Mouse (Mus musculus): ENCODE data around the gene St5. TPM values are rescaled to one million over a fixed set of nuclear protein-coding genes. Genes with fewer than 3 reads are reported as not detected.

Gene St5
- polyA plus RNA-seq, 1 experiment = 46.2 TPM

DNA sequence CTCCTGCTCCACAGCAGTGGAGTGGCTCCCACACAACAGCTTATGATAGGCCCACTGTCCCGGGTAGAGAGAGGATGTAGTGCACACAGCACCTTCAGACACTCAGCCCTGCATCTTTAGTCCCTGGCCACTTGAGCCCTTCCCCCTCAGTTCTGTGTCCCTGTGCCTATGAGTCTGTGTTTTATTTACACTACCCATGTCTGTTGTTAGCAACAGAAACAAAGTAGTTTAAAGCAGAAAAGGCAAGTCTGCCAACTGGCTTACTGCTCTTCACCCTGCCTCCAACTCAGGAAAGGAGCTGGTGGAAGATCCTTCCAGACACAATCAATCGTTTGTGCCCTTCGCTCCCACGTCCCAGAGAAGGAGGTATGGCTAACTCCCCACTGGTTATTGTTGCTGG, 111.2 kb downstream of the St5 start:
- TF ChIP-seq CTCF (IDR thresholded peaks at IDR 0.05; ENCODE audit: control insufficient read depth, insufficient read depth, low read length) (no peak), POLR2A (IDR thresholded peaks at IDR 0.05; ENCODE audit: borderline replicate concordance, control insufficient read depth, low read depth, low read length) (no peak)
- no peak overlapping the region for H3K27ac ChIP-seq (ENCODE audit: control insufficient read depth, insufficient read depth, low read depth, low read length, poor library complexity)
- H3K4me1 ChIP-seq (ENCODE audit: control insufficient read depth, insufficient read depth, low read length) = peaks cover 2% of the 10 kb centered on the region; the same call in 1 of the 2 replicates
- WGBS = 70% methylated on average over 4 of the region's 4 CpGs
- H3K4me3 ChIP-seq (replicated peaks; ENCODE audit: control insufficient read depth, low read depth, low read length) = no peak overlapping the region

DNA sequence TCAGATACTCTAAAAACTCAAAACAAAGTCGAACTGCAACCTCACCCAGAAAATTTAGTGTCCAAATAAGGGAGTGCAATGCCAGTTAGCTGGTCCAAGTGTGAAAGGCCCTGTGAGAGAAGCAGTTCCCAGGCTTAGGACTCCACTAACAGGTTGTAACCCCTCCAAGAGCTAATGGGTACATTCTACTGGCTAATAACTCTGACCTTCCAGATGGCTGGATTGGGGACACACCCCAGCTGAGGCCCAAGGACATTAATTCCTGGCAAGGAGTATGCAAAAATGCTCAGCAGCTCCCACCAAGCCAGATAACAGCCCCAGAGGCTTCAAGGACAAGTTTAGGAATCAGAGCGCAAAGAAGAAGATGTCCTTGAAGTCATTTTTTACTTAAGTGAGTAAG, 112.8 kb downstream of the St5 start:
- Histone ChIP-seq H3K4me1 (ENCODE audit: control insufficient read depth, insufficient read depth, low read length) (peaks cover 2% of the 10 kb centered on the region; the same call in 1 of the 2 replicates), H3K4me3 (replicated peaks; ENCODE audit: control insufficient read depth, low read depth, low read length) (no peak overlapping the region), H3K27ac (ENCODE audit: control insufficient read depth, insufficient read depth, low read depth, low read length, poor library complexity) (no peak overlapping the region)
- TF ChIP-seq POLR2A (IDR thresholded peaks at IDR 0.05; ENCODE audit: borderline replicate concordance, control insufficient read depth, low read depth, low read length) (no peak), CTCF (IDR thresholded peaks at IDR 0.05; ENCODE audit: control insufficient read depth, insufficient read depth, low read length) (no peak)
- WGBS = 71% methylated on average over 2 of the region's 2 CpGs

DNA sequence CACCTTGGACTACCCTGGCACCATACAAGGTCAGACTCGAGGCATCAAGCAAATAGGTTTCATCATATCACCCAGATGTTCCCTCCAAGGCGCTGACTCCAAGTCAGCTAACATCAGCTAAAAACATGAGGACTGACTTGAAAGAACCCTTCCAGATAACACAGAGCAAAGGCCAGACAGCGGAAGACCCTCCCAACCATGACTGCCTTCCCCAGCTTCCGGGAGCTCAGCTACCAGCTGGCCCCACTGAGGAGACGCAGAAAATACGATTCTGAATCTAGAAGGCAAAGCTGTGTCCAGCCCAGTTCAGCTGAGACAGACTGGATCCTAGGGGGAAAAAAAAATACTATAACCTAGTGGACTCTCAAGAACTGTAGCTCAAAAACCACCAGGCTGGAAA, 114.4 kb downstream of the St5 start:
- Histone ChIP-seq H3K27ac (ENCODE audit: control insufficient read depth, insufficient read depth, low read depth, low read length, poor library complexity) (no peak overlapping the region), H3K4me1 (ENCODE audit: control insufficient read depth, insufficient read depth, low read length) (peaks cover 2% of the 10 kb centered on the region; the same call in 1 of the 2 replicates), H3K4me3 (replicated peaks; ENCODE audit: control insufficient read depth, low read depth, low read length) (no peak overlapping the region)
- WGBS = 83% methylated on average over 6 of the region's 6 CpGs
- TF ChIP-seq CTCF (IDR thresholded peaks at IDR 0.05; ENCODE audit: control insufficient read depth, insufficient read depth, low read length) (no peak), POLR2A (IDR thresholded peaks at IDR 0.05; ENCODE audit: borderline replicate concordance, control insufficient read depth, low read depth, low read length) (no peak)

DNA sequence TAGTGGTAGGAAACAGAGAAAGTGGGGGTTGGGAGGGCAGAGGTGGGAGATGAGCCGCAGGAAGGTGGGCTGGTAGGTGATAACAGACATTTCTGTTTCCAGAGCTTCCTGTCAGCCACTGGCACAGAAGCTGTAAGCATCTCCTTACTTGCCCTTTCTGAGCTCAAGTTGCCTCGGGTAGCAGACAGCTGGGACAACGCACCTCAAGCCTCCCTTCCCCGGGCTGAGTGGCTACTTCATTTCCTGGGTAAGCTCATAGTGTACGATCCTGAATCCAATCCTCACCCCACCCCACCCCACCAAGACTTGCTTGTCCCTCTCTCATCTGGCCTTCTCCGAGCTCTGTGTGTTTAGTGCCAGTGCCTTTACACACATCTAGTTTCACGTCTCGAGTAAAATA, 115.3 kb downstream of the St5 start:
- no peak overlapping the region for H3K4me3 ChIP-seq (replicated peaks; ENCODE audit: control insufficient read depth, low read depth, low read length)
- H3K4me1 ChIP-seq (ENCODE audit: control insufficient read depth, insufficient read depth, low read length) = no peaks in the 10 kb centered on the region
- 50% methylated on average over 8 of the region's 8 CpGs for WGBS
- TF ChIP-seq CTCF (IDR thresholded peaks at IDR 0.05; ENCODE audit: control insufficient read depth, insufficient read depth, low read length) = no peak
- TF ChIP-seq POLR2A (IDR thresholded peaks at IDR 0.05; ENCODE audit: borderline replicate concordance, control insufficient read depth, low read depth, low read length) = no peak
- no peak overlapping the region for H3K27ac ChIP-seq (ENCODE audit: control insufficient read depth, insufficient read depth, low read depth, low read length, poor library complexity)

DNA sequence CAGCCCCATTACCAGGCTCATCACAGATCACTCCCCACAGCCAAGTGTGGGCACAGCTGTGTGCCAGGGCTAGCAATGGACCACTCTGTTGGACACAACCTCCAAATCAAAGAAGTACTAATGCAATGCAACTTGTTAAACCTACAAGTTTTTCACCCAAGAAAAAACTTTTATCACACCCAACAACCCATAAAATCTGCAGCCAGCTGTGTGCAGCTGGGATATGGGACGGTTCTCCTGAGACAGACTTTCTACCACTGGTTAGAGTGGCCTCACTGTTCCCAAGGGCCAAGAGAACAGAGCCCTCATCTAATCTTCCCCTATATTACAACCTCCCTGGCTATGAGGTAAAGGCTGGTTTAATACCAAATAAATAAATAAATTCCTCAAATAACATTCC, 118.9 kb downstream of the St5 start:
- H3K4me1 ChIP-seq (ENCODE audit: control insufficient read depth, insufficient read depth, low read length) = no peaks in the 10 kb centered on the region
- no peak overlapping the region for H3K27ac ChIP-seq (ENCODE audit: control insufficient read depth, insufficient read depth, low read depth, low read length, poor library complexity)
- no peak overlapping the region for H3K4me3 ChIP-seq (replicated peaks; ENCODE audit: control insufficient read depth, low read depth, low read length)
- no peak for TF ChIP-seq CTCF (IDR thresholded peaks at IDR 0.05; ENCODE audit: control insufficient read depth, insufficient read depth, low read length)
- TF ChIP-seq POLR2A (IDR thresholded peaks at IDR 0.05; ENCODE audit: borderline replicate concordance, control insufficient read depth, low read depth, low read length) = no peak
- whole genome bisulfite sequencing = 93% methylated on average over 1 of the region's 1 CpGs

DNA sequence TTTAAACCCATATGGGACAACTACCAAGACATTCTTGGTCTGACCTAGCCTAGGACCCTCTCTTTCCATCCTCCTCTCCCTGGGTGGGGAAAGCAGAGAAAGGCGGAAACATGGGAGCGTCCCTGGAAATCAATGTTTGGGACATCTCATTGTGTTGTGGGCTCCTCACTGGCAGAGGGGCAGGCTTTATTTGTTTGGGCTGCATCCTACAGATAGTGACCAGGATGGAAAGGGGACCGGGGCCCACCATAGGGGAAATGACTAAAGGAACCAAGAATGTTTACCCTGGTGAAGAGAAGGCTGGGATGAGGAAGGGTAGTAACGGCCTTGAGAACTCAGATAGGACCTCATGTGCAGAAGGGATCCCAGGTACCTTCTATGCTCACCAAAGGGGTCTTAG, 122.9 kb downstream of the St5 start:
- no peaks in the 10 kb centered on the region for H3K4me1 ChIP-seq (ENCODE audit: control insufficient read depth, insufficient read depth, low read length)
- no peak overlapping the region for H3K27ac ChIP-seq (ENCODE audit: control insufficient read depth, insufficient read depth, low read depth, low read length, poor library complexity)
- no peak for TF ChIP-seq CTCF (IDR thresholded peaks at IDR 0.05; ENCODE audit: control insufficient read depth, insufficient read depth, low read length)
- TF ChIP-seq POLR2A (IDR thresholded peaks at IDR 0.05; ENCODE audit: borderline replicate concordance, control insufficient read depth, low read depth, low read length) = no peak
- 87% methylated on average over 4 of the region's 4 CpGs for WGBS
- H3K4me3 ChIP-seq (replicated peaks; ENCODE audit: control insufficient read depth, low read depth, low read length) = no peak overlapping the region

DNA sequence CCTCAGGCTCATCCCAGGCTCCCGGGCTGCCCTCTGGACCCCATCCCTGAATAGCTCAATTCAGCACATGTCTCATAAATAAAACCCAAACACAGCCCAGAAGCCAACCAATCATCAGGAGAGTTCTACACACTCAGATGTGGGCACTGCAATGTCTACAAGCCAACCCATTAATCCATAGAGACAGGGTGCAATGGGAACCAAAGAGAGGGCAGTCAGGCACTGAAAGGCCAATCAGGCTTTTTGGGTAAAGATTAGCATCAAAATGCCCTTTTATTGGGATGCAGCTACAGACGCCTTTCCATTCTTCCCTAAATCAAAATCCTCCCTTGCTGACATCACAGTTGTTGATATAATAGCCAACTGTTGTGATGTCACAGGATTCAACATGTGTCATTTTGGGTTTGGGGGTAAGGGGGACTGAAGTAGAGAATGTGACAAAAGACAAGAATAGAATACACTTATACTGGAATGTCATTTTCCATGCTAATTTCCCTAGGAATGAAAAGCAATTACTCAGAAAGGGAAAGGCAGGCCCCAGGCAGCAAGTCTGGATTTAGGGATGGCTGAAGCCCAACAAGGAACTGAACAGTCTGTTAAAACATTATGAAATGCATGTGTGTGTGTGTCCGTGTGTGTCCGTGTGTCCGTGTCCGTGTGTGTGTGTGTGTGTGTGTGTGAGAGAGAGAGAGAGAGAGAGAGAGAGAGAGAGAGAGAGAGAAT, 123.7 kb downstream of the St5 start:
- WGBS = 85% methylated on average over 6 of the region's 6 CpGs
- TF ChIP-seq CTCF (IDR thresholded peaks at IDR 0.05; ENCODE audit: control insufficient read depth, insufficient read depth, low read length) (no peak), POLR2A (IDR thresholded peaks at IDR 0.05; ENCODE audit: borderline replicate concordance, control insufficient read depth, low read depth, low read length) (no peak)
- Histone ChIP-seq H3K4me1 (ENCODE audit: control insufficient read depth, insufficient read depth, low read length) (no peaks in the 10 kb centered on the region), H3K27ac (ENCODE audit: control insufficient read depth, insufficient read depth, low read depth, low read length, poor library complexity) (no peak overlapping the region), H3K4me3 (replicated peaks; ENCODE audit: control insufficient read depth, low read depth, low read length) (no peak overlapping the region)

DNA sequence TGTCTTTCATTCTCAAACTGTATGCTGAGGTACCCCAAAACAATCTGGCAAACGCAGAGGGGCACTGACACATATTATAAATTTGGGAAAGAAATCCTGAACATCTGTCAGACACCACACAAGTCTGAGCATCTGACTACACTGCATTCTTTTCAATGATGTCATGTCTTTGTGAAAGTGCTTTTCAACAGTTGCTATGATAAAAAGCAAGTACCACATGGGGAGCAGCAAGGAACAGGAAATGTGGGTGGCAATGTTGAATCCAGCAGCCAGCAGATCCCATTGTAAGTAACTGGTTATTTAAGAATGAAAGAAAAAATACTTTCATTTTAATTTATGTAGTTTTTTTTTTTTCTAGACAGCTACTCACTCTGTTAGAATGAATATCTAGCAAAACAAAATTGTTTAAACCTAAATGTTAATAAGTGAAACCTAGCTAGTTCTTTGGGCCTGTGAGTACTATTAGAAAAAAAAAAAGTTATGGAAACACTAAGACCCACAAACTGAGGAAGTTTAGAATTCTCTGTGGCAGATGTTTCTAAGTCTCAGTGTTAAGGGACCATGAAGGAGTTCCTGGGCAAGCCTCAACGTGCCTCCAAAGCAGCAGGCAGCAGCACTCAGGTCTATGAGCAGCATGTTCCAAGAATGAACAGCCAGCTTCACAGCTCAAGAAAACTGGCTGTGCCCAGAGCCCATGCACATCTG, 124.4 kb downstream of the St5 start:
- H3K27ac ChIP-seq (ENCODE audit: control insufficient read depth, insufficient read depth, low read depth, low read length, poor library complexity) = no peak overlapping the region
- WGBS = 47% methylated on average over 2 of the region's 2 CpGs
- no peaks in the 10 kb centered on the region for H3K4me1 ChIP-seq (ENCODE audit: control insufficient read depth, insufficient read depth, low read length)
- TF ChIP-seq CTCF (IDR thresholded peaks at IDR 0.05; ENCODE audit: control insufficient read depth, insufficient read depth, low read length) (no peak), POLR2A (IDR thresholded peaks at IDR 0.05; ENCODE audit: borderline replicate concordance, control insufficient read depth, low read depth, low read length) (no peak)
- no peak overlapping the region for H3K4me3 ChIP-seq (replicated peaks; ENCODE audit: control insufficient read depth, low read depth, low read length)

All from bone marrow, adult 2 months (tissue).